Mouse (Mus musculus) olfactory bulb, adult 2 months (tissue): Measurements from ENCODE around the gene Olfr789. TPM values are rescaled to one million over a fixed set of nuclear protein-coding genes. Genes with fewer than 3 reads are reported as not detected.

Source experiments
- H3K27ac ChIP-seq: fragments of 200-500 bp; 2 replicates; pipeline ENCODE4 v1.5.1; 2012; ENCODE audit warnings: low read depth, low read length; ENCODE audit not compliant: insufficient read depth
- H3K4me1 ChIP-seq: fragments of 200-500 bp; 2 replicates; pipeline ENCODE4 v1.6.1; 2012; ENCODE audit warnings: low read length; ENCODE audit not compliant: control insufficient read depth, insufficient read depth
- H3K4me3 ChIP-seq: fragments of 200-500 bp; 2 replicates; pipeline ENCODE4 v1.5.1; 2012; ENCODE audit warnings: mild to moderate bottlenecking, low read depth, low read length, moderate library complexity; ENCODE audit not compliant: insufficient read depth
- CTCF ChIP-seq: fragments of 200-500 bp; IDR thresholded peaks from 2 replicates; pipeline ENCODE4 v1.5.1; 2012; ENCODE audit warnings: low read depth, mild to moderate bottlenecking, low read length, moderate library complexity; ENCODE audit not compliant: insufficient read depth
- POLR2A ChIP-seq: fragments of 200-500 bp; IDR thresholded peaks from 2 replicates; pipeline ENCODE4 v1.6.1; 2012; ENCODE audit warnings: mild to moderate bottlenecking, low read depth, low read length, moderate library complexity; ENCODE audit not compliant: insufficient read depth
- WGBS: fragments of 180-500 bp; shearing (Covaris S2); methylation state at CpG from one replicate; pipeline ENCODE4 v1.1.7; 2018; 5-methylcytosine and 5-hydroxymethylcytosine counted together
- polyA plus RNA-seq: library from polyadenylated mRNA; stranded (reverse); fragments of >200 nt; gene quantifications from 2 replicates; pipeline ENCODE4 v1.2.4, GENCODE M21; 2012; ENCODE audit warnings: low replicate concordance; ENCODE audit not compliant: missing spikeins, insufficient read depth, insufficient read length

Olfr789 gene
- not detected in 2 replicates for polyA plus RNA-seq

DNA sequence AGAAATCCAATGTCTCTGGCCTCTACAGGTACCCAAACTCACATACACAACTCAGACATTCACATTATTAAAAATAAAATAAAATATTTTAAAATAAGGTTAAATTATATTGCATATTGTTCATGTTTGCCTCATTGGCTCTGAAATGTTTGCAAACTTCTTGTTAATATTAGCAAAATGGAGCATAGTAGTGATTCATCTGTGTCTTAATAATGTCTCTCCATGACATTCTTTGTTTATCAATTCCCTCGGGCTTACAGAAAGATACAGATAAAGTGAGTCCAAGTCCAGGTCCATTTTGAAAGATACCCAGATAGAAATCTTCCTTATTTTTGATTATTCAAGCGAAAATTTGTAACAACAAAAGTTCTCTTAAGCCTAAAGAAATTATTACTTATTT, at the start of gene Olfr789:
Gene Olfr789 (plus strand): TSS at position 301 of the 400 bp plus-strand sequence.
- TF ChIP-seq POLR2A = no peak
- TF ChIP-seq CTCF = no peak
- 62% methylated on average over 2 of the region's 2 CpGs for WGBS
- Histone ChIP-seq H3K4me3 (no peak within 1 kb of the TSS), H3K27ac (no peak within 1 kb of the TSS), H3K4me1 (no peaks in the 10 kb centered on the region)

DNA sequence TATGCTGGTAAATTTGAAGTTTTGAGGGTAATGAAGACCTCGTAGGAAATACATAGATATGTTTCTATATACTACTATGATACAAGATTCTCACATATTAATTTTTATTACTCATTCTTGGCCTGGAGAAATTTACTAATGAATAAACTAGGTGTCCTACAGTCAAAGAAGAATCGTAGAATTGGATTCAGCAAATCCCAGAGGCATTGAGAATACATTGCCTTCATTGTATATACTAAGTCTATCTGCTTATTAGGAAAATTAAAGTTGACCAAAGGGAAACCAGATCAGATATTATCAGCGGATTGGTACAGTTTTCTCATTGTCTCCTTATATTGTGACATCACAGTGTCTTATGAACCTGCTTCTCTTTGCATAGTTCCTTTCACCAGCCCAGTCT, 23.0 kb upstream of the Olfr789 start, which contains the start of gene Olfr787:
Gene Olfr787 (plus strand): TSS at position 301 of the 400 bp plus-strand sequence.
- Histone ChIP-seq H3K4me1 (no peaks in the 10 kb centered on the region), H3K4me3 (no peak within 1 kb of the TSS), H3K27ac (no peak within 1 kb of the TSS)
- 88% methylated on average over 3 of the region's 3 CpGs for WGBS
- no peak for TF ChIP-seq CTCF
- TF ChIP-seq POLR2A = no peak

DNA sequence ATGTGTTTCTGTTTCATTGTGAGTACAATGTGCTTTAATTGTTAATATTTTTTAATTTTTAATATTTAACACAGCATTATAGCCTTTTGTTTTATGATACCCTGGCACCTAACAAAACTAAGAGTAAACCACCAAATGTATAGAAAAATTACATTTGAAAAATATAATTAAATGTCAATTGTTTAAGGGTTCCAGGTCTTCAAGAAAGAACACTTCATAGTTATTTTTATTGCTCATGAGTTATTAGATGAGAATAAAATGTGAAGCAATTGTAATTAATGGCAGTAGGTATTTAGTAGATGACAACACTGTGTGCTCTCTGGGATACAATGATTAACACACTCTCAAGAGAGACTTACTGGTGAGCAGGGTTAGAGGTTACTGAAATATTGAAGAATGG, 13.9 kb upstream of the Olfr789 start, which contains the start of gene Olfr788:
Gene Olfr788 (plus strand): TSS at position 301 of the 400 bp plus-strand sequence.
- no peak for TF ChIP-seq CTCF
- TF ChIP-seq POLR2A = no peak

DNA sequence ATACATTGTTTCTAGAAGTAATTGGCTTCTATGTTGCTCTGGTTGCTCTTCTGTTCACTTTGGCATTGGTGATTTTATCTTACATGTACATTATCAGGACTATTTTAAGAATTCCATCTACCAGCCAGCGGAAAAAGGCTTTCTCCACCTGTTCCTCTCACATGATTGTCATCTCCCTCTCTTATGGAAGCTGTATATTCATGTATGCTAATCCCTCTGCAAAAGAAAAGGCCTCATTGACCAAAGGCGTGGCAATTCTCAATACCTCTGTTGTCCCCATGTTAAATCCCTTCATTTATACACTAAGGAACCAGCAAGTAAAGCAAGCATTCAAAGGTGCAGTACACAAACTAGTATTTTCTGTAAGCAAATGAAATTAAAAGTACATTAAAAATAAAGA, 11.3 kb upstream of the Olfr789 start:
- Histone ChIP-seq H3K27ac (no peak overlapping the region), H3K4me3 (no peak overlapping the region), H3K4me1 (no peaks in the 10 kb centered on the region)
- TF ChIP-seq POLR2A = no peak
- no peak for TF ChIP-seq CTCF
- WGBS = 42% methylated on average over 2 of the region's 2 CpGs

More for the DNA sequence above, 13.9 kb upstream of the Olfr789 start, which contains the start of gene Olfr788:
- no peak within 1 kb of the TSS for H3K4me3 ChIP-seq
- H3K4me1 ChIP-seq = no peaks in the 10 kb centered on the region
- no peak within 1 kb of the TSS for H3K27ac ChIP-seq

DNA sequence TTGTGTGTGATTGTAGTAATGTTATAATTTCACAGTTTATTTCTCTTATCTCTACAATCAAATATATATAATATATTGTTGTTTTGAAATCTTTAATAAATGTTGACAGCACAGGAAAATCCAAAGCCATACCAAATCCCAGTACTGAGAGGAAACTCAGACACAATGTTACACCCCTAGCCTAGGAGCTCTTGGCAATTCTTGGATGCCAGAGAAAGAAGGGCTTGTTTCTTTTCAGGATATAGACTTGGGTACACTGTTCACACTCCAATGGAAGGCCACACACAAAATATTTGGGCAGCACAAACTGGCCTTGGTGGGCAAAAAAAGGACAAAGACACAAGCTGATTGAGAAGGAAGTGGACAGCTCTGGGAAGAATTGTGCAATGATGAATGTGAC, 10.8 kb upstream of the Olfr789 start:
- no peak overlapping the region for H3K27ac ChIP-seq
- H3K4me3 ChIP-seq = no peak overlapping the region
- H3K4me1 ChIP-seq = no peaks in the 10 kb centered on the region
- TF ChIP-seq CTCF (no peak), POLR2A (no peak)

- Histone ChIP-seq H3K4me1 (no peaks in the 10 kb centered on the region), H3K4me3 (no peak overlapping the region), H3K27ac (no peak overlapping the region)
- TF ChIP-seq CTCF (no peak), POLR2A (no peak)
- 51% methylated on average over 2 of the region's 2 CpGs for WGBS
Observed at GRCm38 (mm10) chr10:129490101-129490500, 5.5 kb downstream of the Olfr789 start.

DNA sequence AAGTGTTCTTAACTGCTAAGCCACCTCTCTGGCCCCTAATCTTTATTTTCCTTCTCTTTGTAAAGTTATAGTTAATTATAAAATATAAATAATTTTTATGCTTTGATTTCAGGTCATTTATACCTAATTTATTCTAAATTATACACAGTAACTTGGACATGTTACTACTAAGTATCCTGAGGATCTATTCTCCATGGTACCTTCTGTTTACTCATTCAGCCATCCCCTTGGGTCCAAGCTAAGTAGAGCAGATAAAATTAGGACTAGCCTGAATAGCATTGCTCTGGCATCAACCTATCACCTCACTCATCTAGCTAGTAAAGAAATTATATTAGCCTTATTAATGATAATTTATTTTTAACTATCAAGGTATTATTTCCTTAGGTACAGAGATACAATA, 13.6 kb downstream of the Olfr789 start, which contains the start of gene Olfr790:
Gene Olfr790 (plus strand): TSS at position 301 of the 400 bp plus-strand sequence.
- H3K27ac ChIP-seq = no peak within 1 kb of the TSS
- H3K4me1 ChIP-seq = no peaks in the 10 kb centered on the region
- H3K4me3 ChIP-seq = no peak within 1 kb of the TSS
- TF ChIP-seq POLR2A (no peak), CTCF (no peak)

DNA sequence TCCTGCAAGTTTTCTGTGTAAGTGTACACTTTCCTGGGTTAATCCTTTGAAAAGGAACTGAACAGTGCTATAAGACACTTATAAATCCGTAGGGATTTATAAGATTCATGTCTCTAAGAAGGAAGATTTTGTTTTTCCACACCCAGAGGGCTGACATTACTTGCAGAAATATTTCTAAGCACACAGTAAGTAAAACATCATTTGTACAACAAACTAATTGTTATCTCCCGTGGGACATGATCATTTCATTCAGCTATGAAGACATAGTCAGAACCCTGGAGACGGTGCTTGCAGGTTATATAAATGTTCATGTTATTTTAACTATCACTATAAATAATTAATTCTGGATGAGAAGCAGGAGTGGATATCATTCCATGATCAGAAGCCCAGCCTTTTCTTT, 36.9 kb downstream of the Olfr789 start, which contains the start of gene Olfr791:
Gene Olfr791 (plus strand): TSS at position 301 of the 400 bp plus-strand sequence.
- TF ChIP-seq POLR2A (no peak), CTCF (no peak)
- 69% methylated on average over 3 of the region's 3 CpGs for WGBS
- Histone ChIP-seq H3K4me3 (no peak within 1 kb of the TSS), H3K27ac (no peak within 1 kb of the TSS), H3K4me1 (no peaks in the 10 kb centered on the region)

DNA sequence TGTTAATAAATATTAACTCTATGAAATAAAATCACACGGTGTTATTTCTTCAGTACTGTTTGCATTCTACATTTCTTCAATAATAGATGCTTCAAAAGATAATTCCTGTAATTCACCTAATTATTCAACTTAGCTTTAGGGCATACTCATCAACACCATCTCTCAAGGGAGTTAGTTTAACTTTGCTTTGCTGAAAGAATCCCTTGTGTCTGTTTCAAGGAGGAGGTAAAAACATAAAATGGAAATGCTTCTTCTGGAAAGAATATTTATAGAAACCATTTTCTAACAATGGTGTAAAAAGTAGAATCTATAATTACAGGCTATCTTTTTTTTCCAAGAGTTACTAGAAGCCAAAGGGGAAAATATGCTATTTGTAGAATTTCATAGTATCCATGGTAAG, 54.3 kb downstream of the Olfr789 start, which contains the start of gene Olfr792:
Gene Olfr792 (plus strand): TSS at position 301 of the 400 bp plus-strand sequence.
- 63% methylated on average over 1 of the region's 1 CpGs for WGBS

More for the DNA sequence above, 54.3 kb downstream of the Olfr789 start, which contains the start of gene Olfr792:
- Histone ChIP-seq H3K27ac (no peak within 1 kb of the TSS), H3K4me3 (no peak within 1 kb of the TSS), H3K4me1 (no peaks in the 10 kb centered on the region)
- no peak for TF ChIP-seq POLR2A
- TF ChIP-seq CTCF = no peak

Other genes with a start within 250 kb of the Olfr789 start
- not detected in 2 replicates for gene Olfr774, start 248.5 kb upstream of the Olfr789 start, polyA plus RNA-seq
- gene Olfr775, start 236.3 kb upstream of the Olfr789 start, polyA plus RNA-seq = not detected in 2 replicates
- not detected in 2 replicates for gene Olfr776, start 225.6 kb upstream of the Olfr789 start, polyA plus RNA-seq
- gene Olfr777, start 213.3 kb upstream of the Olfr789 start, polyA plus RNA-seq = not detected in 2 replicates
- not detected in 2 replicates for gene Olfr780, start 166.6 kb upstream of the Olfr789 start, polyA plus RNA-seq
- gene Olfr781, start 155.9 kb upstream of the Olfr789 start, polyA plus RNA-seq = not detected in 2 replicates
- not detected in 2 replicates for gene Olfr782, start 135.9 kb upstream of the Olfr789 start, polyA plus RNA-seq
- gene Olfr784, start 100.7 kb upstream of the Olfr789 start, polyA plus RNA-seq = not detected in 2 replicates
- not detected in 2 replicates for gene Olfr785, start 79.3 kb upstream of the Olfr789 start, polyA plus RNA-seq
- not detected in 2 replicates for gene Olfr786, start 57.4 kb upstream of the Olfr789 start, polyA plus RNA-seq
- not detected in 2 replicates for gene Olfr787, start 22.9 kb upstream of the Olfr789 start, polyA plus RNA-seq
- not detected in 2 replicates for gene Olfr788, start 13.8 kb upstream of the Olfr789 start, polyA plus RNA-seq
- gene Olfr790, start 13.7 kb downstream of the Olfr789 start, polyA plus RNA-seq = not detected in 2 replicates
- gene Olfr791, start 37.0 kb downstream of the Olfr789 start, polyA plus RNA-seq = not detected in 2 replicates
- not detected in 2 replicates for gene Olfr792, start 54.4 kb downstream of the Olfr789 start, polyA plus RNA-seq
- not detected in 2 replicates for gene Olfr794, start 82.9 kb downstream of the Olfr789 start, polyA plus RNA-seq
- gene Olfr796, start 127.8 kb downstream of the Olfr789 start, polyA plus RNA-seq = not detected in 2 replicates
- not detected in 2 replicates for gene Olfr798, start 143.2 kb downstream of the Olfr789 start, polyA plus RNA-seq
- gene Olfr799, start 152.7 kb downstream of the Olfr789 start, polyA plus RNA-seq = not detected in 2 replicates
- not detected in 2 replicates for gene Olfr800, start 172.9 kb downstream of the Olfr789 start, polyA plus RNA-seq
- not detected in 2 replicates for gene Olfr801, start 189.1 kb downstream of the Olfr789 start, polyA plus RNA-seq
- not detected in 2 replicates for gene Olfr802, start 203.4 kb downstream of the Olfr789 start, polyA plus RNA-seq
- not detected in 2 replicates for gene Olfr803, start 209.5 kb downstream of the Olfr789 start, polyA plus RNA-seq
- gene Olfr804, start 218.5 kb downstream of the Olfr789 start, polyA plus RNA-seq = not detected in 2 replicates
- not detected in 2 replicates for gene Olfr805, start 244.6 kb downstream of the Olfr789 start, polyA plus RNA-seq